Mouse (Mus musculus): ENCODE data around the gene Grin3b.
A peak's percentile ranks its signal among the peaks of the same experiment; 100 is the strongest.

Gene Grin3b

DNA sequence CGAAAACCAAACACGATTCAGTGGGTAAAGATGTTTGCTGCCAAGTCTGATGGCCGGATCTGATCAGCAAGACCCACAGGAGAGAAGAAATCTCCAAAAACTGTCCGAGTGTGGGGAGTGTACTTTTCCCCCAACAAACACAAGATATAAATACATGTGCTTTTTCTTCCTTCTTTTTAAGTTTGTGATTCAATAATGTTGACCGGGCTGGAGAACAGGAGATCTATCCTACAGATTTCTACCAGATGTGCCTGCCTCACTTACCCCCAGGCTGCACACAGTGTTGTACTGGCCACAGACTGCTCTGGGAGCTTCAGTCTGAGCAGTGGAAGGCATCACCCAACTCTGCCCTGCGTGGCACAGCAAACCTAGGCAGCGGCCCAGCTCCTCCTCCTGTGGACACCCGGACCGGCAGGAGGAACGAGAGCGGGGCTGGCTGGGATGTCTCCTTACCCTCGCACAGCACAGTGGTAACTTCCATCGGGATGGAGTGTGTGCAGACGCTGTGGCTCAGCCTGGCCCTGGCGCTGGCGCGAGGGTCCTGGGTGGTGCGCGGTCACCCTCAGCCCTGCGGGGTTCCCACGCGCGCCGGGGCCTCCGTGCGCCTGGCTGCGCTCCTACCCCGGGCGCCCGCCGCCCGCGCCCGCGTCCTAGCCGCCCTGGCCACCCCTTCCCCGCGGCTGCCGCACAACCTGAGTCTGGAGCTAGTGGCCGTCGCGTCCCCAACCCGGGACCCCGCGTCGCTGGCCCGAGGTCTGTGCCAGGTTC is at the start of gene Grin3b:
Gene Grin3b, plus strand, starts transcription at position 301 of the 768 bp plus-strand sequence.
- ATAC-seq (ENCODE audit: low TSS enrichment), result no peak; the same call in 1 of the 2 replicates

DNA sequence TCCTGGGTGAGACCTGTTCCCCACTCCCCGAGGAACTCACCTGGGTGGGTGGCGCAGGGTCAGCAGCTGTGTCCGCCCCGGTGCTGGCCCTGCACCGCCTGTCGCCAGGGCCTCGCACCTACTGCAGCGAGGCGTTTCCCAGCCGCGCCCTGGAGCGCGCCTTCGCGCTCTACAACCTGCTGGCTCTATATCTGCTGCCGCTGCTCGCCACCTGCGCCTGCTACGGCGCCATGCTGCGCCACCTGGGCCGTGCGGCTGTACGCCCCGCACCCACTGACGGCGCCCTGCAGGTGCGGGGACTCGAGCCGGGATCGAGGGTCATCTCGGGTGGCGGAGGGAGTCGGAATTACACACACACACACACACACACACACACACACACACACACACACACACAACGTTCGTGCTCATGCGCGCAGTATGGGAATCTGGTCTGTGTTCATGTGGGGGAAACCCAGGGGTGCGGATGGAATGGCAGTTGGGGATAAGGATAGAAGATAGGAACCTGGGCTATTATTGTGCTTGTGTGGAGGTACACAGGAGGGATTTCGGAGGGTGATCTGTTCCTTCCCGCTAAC is 49.5 kb upstream of the Grin3b start, which contains the start of gene R3hdm4:
Gene R3hdm4, minus strand, starts transcription at position 251 of the 578 bp plus-strand sequence.
- ATAC-seq (ENCODE audit: low TSS enrichment), result no peak

DNA sequence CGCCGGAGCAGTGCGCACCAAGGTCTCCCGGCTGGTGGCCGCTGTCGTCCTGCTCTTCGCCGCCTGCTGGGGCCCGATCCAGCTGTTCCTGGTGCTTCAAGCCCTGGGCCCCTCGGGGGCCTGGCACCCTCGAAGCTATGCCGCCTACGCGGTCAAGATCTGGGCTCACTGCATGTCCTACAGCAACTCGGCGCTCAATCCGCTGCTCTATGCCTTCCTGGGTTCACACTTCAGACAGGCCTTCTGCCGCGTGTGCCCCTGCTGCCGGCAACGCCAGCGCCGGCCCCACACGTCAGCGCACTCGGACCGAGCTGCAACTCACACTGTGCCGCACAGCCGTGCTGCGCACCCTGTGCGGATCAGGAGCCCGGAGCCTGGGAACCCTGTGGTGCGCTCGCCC is 48.9 kb upstream of the Grin3b start:
- ATAC-seq (ENCODE audit: low TSS enrichment), result no peak

DNA sequence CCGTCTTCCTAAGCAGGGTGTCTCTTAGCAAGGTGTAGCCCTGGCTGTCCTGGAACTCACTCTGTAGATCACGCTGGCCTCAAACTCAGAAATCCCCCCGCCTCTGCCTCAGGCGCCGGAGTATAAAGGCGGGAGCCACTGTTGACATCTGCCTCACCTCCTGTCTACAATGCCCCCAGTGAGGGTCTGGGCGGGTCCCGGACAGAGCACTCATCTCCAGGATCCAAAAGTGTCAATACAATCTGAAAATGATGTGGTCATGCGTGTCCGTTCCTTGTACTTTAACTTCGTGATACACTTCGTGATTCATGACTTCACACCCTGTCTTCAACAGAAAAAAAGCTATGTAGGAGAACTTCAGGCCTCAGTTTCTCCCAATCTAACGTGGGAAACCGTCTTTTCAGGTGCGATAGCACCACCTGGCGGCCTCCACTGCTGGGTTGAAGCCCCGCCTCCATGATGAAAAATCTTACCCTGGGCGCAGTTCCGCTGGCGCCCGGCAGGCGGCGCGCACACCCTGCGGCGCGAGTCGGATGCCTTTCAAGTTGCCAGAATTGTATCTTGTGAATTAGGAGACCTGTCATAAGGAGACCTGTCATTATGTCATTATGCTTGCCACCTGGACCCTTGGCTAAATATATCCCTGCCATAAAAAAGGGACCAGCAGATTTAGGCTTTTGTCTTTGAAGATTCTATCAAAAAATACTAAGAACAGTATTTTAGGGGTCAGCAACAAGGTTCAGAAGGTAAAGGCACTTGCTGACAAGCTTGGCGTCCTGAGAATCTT is 45.3 kb upstream of the Grin3b start:
- ATAC-seq (ENCODE audit: low TSS enrichment), result no peak

DNA sequence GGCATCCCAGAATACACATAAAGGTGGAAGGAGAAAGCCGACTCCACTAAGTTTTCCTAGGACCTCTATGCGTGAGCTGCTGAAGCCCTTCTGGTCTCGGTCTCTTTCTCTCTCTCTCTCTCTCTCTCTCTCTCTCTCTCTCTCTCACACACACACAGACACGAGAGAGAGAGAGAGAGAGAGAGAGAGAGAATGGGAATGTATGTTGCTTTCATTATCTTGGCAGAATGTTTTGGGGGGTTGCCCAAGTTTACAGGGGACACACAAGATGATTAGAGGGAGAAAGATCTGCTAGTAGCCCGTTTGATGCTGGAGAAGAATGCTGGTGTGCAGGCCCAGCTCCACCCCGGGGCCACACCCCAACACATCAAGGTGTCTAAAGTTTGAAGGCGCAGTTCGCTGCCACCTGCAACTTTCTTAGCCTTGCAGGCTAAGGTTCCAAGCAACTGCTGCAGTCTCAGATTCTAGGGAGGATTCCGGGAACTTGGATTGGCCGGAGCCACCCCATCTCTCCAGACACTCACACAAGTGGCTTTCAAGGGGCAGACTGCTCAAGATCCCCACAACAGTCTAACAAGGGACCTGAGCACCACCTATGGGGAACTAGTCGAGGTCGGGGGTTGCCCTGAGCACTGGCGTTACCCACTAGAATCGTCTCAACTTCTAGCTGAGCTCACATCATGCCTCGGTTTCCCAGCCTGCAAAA is 44.6 kb upstream of the Grin3b start:
- ATAC-seq (ENCODE audit: low TSS enrichment), result no peak

DNA sequence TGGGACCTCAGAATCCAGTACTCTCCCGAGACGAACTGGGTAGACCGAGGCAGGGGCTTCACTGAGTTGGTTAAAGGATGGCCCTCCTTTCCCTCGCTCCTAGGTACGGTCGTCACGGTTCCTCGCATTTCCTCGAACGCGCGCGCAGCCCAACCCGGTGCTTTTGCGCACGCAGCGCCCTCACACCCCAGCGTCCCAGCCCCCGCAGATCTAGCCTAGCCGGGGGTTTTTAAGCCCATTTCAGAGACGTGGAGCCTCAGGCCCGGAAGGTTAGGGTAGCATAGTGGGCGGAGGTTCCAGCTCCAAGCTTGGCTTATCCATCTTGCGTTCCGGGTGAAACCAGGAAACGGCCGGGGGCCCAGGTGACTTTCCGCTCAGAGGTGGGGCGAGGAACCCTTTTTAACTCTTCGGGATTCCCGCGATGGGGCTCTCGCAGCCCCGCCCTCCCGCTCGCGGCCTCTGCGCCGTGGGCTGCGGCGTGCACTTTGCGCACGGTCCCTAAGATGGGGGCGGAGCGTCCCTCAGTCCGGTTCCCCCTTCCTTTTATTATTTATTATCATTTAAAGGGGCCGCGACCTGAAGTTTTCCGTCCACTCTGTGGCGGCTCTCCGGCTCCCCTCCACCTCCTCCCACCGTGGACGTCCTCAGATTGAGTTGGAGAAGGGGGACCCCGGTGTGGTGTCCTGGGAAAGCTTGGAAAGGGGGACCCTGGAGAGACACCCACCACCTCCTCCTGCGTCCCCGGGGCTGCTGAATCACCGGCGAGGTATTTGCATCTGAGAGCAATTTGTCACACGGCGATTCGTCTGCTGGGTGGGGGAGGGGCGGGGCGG is 43.8 kb upstream of the Grin3b start, which contains the start of gene Arid3a:
Gene Arid3a, plus strand, starts transcription at position 553 of the 833 bp plus-strand sequence.
- ATAC-seq (ENCODE audit: low TSS enrichment), result peak; percentile 68

DNA sequence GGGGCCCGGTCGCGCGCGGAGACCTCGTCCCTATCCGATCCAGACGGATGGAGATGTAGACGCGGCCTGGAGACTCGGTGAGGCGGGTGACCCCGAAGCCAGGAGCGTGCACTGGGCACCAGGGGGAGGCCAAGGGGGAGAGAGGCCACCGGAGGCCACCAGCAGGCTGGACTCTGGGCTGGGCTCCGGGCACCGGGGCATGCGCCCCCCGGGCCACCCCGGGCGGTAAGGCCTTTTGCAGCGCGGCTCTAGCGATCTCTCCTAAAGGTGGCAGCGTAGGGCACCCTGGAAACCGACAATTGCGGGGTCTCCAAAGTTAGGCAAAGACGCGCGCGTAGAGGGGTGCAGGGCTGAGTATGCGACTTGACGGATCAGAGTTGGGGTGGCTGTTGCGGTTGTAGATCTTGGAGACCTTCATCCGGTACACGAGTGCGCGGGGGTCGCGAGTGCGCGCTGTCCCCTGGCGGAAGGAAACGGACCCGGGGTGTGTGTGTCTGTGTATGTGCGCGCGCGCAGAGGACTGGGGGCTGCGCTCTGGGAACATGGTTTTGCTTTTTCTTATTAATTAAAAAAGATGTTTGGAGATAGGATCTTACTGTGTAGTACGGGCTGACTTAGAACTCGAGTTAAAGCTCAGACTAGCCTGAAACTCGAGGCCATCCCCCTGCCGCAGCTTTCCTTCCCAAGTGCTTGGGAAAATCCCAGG is 43.0 kb upstream of the Grin3b start:
- ATAC-seq (ENCODE audit: low TSS enrichment), result peak; percentile 20; the same call in 1 of the 2 replicates

DNA sequence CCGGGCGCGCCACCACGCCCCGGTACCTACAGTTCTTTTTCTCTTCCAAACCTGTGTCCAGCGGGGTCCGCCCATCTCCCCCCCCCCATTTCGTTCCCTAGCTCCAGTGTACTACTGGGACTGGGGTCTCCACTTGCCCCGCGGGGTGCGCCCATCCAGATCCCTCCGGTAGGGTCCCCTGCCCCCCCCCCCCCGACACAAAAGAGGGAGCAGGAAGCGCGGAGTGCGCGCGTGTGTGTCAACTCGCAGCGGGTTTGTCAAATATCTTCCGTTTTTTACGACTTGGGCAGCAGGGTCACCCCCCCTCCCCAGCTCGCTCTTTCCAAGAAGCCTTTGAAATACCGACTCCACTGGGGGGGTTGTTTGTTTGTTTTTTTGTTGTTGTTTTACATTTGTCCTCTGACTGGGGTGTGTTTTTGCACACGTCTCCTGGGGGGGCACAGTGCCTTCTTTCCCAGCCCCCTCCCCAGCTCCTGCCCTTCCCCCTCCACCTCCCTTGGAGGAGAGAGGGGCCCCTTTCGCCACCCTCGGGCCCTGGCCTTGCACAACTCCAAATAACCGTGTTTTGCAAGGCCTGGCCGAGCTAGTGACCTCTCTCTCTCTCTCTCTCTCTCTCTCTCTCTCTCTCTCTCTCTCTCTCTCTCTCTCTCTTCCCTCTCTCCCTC is 42.4 kb upstream of the Grin3b start:
- no peak for ATAC-seq (ENCODE audit: low TSS enrichment)

DNA sequence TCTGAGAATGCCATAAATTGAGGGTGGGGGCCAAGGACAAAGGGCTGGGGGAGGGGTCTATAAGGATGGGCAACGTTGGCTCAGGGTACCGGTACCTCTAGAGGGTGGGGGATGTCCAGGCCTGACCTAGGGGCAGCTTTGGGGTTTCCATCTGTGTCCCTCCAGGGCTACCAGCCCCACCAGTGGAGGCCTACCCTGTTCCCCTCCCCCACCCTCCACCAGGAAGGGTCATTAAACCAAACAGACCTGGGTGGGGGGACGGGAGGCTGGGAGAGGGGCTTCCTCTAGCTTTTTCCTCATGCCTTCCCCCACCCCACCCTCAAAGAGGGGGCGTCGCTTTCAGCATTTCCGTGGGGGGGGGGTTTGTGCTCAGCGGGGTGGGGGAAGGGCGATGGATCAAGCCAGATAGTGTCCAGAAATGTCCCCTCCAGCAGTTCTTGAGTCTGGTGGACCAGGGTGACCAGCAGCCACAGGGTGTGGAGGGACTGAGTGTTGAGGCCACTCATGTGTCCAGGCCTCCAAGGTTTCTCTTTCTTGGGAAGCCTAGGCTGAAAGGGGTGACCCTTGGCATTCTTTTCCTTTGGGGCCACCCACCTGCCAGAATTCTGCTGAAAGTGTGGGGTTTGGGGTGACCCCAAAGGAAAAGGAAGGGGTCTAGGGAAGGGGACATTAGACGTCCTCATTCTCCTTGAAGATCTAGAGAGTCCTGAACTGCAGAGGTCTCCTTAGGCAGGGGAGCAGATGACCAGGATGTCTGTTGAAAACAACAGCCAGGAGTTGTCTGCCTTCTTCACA is 41.4 kb upstream of the Grin3b start:
- no peak for ATAC-seq (ENCODE audit: low TSS enrichment)

DNA sequence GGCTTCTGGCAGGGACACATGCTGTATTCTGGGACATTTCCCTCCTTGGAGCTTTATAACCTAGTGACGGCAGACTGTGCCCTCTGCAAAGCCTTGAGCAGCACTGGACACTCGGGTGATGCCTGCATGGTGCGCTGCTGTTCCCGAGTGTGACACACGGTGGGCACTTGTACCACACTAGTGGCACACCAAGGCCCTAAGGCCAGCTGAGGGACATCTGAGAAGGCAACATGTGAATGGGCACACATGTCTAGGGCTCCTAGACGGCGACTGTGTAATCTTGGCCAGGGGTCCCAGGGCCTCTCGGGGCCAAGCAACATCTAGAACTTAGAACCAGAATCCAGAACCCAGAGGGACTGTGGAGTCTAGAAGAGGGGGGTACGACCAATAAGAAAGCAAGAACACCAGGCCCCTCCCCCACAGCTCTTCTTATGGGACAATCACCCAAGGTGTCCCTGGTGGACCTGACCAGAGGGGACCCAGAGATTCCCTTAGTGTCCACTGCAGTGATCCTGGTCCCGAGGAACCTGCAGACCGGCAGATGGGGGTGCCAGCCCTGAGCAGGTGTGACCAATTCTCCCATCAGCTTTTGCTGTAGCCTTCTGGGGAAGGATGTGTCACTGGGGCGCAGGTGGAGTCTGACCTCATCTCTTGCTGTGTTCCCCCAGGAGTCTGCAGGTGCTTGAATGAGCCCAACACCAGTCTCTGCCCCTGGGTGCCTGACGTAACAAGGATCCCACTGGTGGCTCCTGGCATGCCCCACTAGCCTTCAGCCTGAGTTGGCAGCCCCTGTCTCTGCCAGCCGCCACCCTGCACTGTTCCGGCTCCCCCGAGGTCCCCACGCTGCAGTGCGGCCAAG is 40.3 kb upstream of the Grin3b start:
- ATAC-seq (ENCODE audit: low TSS enrichment), result no peak

DNA sequence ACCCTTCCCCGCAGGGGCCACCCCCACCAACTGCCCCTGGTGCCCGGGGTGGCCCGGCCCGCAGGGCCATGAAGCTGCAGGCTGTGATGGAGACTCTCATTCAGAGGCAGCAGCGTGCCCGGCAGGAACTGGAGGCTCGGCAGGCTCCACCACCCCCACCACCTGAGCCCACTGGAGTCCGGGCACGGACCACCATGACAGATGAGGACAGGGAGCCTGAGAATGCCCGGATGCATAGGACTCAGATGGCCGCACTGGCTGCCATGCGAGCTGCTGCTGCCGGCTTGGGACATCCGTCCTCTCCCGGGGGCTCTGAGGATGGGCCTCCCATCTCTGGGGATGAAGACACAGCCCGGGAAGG is 39.7 kb upstream of the Grin3b start:
- ATAC-seq (ENCODE audit: low TSS enrichment), result no peak

DNA sequence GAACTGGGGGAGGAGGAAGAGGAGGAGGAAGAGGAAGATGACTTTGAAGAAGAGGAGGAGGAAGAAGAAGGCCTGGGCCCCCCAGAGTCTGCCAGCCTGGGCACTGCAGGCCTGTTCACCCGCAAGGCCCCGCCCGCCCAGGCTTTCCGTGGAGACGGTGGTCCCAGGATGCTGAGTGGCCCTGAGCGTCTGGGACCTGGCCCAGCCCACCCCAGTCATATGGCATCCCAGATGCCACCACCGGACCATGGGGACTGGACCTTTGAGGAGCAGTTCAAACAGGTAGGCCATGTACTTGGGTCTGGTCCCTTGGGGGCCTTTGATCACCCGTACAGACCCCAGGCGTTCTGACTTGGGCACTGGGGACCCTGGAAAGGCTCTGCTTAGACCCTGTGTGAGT is 38.7 kb upstream of the Grin3b start:
- ATAC-seq (ENCODE audit: low TSS enrichment), result no peak

DNA sequence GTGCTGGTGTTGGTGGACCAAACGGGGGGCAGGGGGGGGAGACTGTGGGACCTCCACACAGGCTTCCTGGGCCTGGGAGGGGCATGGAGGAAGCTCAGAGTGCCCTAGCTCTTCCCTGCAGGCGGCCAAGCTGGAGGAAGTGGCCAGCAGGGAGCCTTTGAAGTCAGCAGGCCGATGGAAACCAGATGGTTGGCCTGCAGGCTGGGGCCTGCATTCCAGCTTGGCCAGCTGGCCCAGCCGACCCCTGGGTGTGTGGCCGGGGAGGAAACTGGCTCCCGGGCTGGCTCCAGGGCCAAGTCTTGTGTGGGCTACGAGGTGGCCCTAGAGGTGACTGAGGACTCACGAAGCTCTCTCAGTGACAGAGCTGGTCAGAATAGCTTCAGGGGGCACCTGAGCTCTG is 37.8 kb upstream of the Grin3b start:
- ATAC-seq (ENCODE audit: low TSS enrichment), result peak; percentile 22; the same call in 1 of the 2 replicates

DNA sequence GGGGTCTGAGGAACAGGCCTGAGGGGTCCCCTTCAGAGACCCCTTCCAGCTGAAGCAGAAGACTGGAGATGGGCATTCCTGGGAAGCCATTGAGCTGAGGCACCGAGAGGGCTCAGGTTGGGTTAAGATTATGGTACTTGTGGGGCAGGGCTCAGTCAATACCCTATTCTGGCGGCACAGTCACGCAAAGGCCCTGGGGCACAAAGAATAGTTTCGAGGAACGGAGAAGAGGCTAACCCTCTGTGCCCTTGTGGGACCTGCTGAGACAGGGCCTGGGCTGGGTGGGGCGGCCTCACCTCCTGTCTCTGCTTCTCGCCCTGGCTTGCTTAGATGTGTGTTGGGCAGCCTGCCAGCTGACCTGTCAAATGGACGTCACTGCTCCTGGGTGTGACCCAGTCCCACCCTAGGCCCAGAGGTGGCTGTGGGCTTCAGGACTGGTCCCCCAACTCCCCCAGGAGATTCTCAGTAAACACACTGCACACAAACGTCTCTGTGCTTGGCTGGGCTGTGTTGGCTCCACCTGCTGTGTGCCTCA is 37.3 kb upstream of the Grin3b start:
- ATAC-seq (ENCODE audit: low TSS enrichment), result no peak

DNA sequence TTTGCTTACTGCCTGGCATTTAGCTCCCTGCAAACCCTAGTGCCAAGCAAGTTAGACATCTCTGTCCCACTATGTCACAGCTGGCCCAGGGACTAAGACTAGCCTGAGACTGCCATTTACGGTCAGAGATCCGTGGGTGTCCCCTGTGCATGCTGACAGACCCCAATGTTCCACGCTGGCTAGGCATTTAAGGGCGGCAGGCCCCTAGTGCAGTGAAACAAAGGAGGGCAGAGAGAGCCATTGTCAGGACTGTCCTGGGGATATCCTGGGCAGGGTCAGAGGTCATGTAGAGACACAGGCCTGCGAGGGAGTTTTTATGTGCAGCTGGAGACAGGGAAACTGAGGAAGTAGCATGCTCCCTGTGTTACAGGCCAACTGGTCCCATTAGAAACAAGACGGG is 36.7 kb upstream of the Grin3b start:
- ATAC-seq (ENCODE audit: low TSS enrichment), result no peak

DNA sequence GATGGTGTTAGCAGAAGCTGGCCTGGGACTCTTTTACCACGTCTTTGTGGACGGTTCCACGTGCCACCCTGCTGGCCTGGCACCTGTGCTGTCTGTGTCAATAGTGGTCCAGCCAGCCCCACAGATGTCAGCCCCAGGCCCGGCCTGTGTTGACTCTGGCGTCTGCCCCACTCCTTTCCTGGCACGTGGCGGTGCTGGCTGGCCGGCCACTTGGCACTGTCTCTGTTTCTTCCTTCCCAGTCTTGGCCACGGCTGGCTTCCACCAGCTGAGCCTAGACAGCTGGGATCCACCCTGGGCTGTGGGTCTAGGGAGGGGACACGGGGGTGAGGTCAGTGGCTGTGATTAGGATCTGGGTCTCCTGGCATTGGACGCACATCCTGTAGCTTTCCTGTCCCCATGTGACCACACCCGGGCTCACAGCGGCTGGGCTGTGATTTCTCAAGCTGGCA is 36.2 kb upstream of the Grin3b start:
- ATAC-seq (ENCODE audit: low TSS enrichment), result peak; percentile 60

DNA sequence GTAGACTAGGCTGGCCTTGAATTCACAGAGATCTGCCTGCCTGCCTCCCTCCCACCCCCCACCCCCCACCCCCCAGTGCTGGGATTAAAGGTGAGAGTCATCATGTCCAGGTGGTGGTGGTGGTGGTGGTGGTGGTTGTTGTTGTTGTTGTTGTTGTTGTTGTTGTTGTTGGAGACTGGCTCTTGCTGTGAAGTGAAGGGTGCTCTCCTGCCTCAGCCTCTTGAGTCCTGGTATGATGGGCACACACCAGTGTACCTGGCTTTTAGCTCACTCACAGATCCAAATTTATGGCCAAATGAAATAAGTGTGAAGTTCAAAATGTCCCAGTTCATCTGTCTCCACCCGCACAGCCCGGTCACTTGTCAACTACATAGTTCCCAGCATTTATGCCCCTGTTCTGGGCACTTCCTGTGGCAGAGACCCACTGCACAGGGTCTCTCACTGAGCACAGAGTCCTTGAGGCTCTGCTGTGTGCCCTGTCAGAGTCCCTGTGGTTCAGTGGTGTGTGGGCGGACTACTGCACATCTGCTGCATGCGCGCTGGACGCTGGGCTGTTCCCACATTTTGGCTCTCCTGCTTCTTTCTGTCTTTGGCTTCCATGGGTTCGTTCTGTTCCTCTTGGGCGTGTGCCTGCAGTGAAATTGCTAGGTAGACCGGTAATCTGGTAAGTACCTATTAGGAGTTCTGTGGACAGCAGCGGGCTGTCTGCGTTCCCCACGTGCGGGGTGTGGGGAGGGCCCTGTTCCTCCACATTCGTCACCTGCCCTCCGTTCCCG is 35.5 kb upstream of the Grin3b start:
- ATAC-seq (ENCODE audit: low TSS enrichment), result no peak
